Mouse (Mus musculus) layer of hippocampus, postnatal 36 days (tissue): Measurements from ENCODE around the gene Nepro. TPM values are rescaled to one million over a fixed set of nuclear protein-coding genes. Genes with fewer than 3 reads are reported as not detected.

Experiments
- DNase-seq, 2 experiments: peaks; one replicate each; pipeline ENCODE4 v3.0.0; 2022
- total RNA-seq, 2 experiments: library from RNA; stranded (reverse); gene quantifications; 2 replicates each; pipeline ENCODE4 v1.2.3; 2021

Nepro gene
- total RNA-seq, 2 experiments from 2014 or later, result 5.4 to 6.0 TPM

GRCm38 (mm10) chr16:44767506-44767905, 43.4 kb downstream of the Nepro start:
- no peak for DNase-seq

- no peak for DNase-seq
Measured at GRCm38 (mm10) chr16:44767967-44768366, 43.9 kb downstream of the Nepro start.

GRCm38 (mm10) chr16:44772577-44772976, 48.5 kb downstream of the Nepro start:
- no peak for DNase-seq

- no peak for DNase-seq
Measured at GRCm38 (mm10) chr16:44773673-44774072, 49.6 kb downstream of the Nepro start.

- no peak for DNase-seq
Measured at GRCm38 (mm10) chr16:44774201-44774600, 50.1 kb downstream of the Nepro start.

GRCm38 (mm10) chr16:44778538-44779147, 54.5 kb downstream of the Nepro start:
- DNase-seq, result peak; percentile 6 to 10

GRCm38 (mm10) chr16:44779494-44779893, 55.4 kb downstream of the Nepro start:
- no peak for DNase-seq

- no peak for DNase-seq
Measured at GRCm38 (mm10) chr16:44780751-44781150, 56.6 kb downstream of the Nepro start.

Other genes with a start within 250 kb of the Nepro start
- gene Boc, start 165.4 kb upstream of the Nepro start, total RNA-seq, result 10 to 100 TPM in 1 of 2 experiments, 1 to 10 TPM in 1; 9.8 to 10.1 TPM
- 10 to 100 TPM; 24.7 to 25.1 TPM for gene Gtpbp8, start 22.1 kb downstream of the Nepro start, total RNA-seq
- under 1 TPM in 1 of 2 experiments, not detected in 1; 0.40 TPM for gene Cd200r1, start 41.4 kb downstream of the Nepro start, total RNA-seq
- gene Cd200r4, start 87.4 kb downstream of the Nepro start, total RNA-seq, result not detected
- not detected for gene Cd200r2, start 142.8 kb downstream of the Nepro start, total RNA-seq
- not detected for gene Cd200r3, start 219.4 kb downstream of the Nepro start, total RNA-seq